In genomic region chr3:133523191-133523590, GRCm38 (mm10) we compare ENCODE assay signal across 25 mouse cellular contexts. TPM values are rescaled to one million over a fixed set of nuclear protein-coding genes. Genes with fewer than 3 reads are reported as not detected.
DNase-seq lines count a peak whose midpoint lies in the region; ATAC-seq and TF ChIP-seq lines count a peak whose summit lies in the region.
"Had no signal": no experiment of that assay in that cellular context is flagged by ENCODE, and none has a peak within 500 bp of the region (broad histone marks: within the 10 kb centered on the region; RNA-seq: fewer than 3 reads in every experiment).

No protein-coding gene starts in this region.

- no peak for TF ChIP-seq CTCF in gastrocnemius, adult 2 months (IDR thresholded peaks at IDR 0.05)
- TF ChIP-seq CTCF in G1E (IDR thresholded peaks at IDR 0.05; ENCODE audit: low read depth, low read length): no peak

- no peaks in the 10 kb centered on the region for H3K9me3 ChIP-seq in G1E (replicated peaks)
- H3K9me3 ChIP-seq: forebrain, embryonic 10.5 days; forebrain, embryonic 13.5 days; heart, embryonic 12.5 days; heart, embryonic 15.5 days; hindbrain, embryonic 12.5 days; hindbrain, embryonic 15.5 days had no signal

- ATAC-seq in G1E (ENCODE audit: extremely low read depth, insufficient number of reproducible peaks, low FRiP score, poor library complexity, severe bottlenecking): peak; percentile 90
- ATAC-seq in megakaryocyte-erythroid progenitor cell, adult 5-6 weeks (replicated peaks; ENCODE audit: low FRiP score, low TSS enrichment, poor library complexity, severe bottlenecking): 0 out of 2 replicates have a peak, but pooled peaks have one; percentile 49
- ATAC-seq: activated CD4-positive, CD25-positive, alpha-beta regulatory T cell, adult 4 months; CD4-positive, CD25-positive, alpha-beta regulatory T cell, adult 4 months; forebrain, embryonic 13.5 days; forebrain, embryonic 16.5 days; intestine, postnatal 0 days had no signal

- peaks cover 53% of the 10 kb centered on the region for H3K4me1 ChIP-seq in G1E (ENCODE audit: insufficient read depth, low read depth, low read length)
- H3K4me1 ChIP-seq: forebrain, embryonic 10.5 days; forebrain, embryonic 13.5 days; hindbrain, embryonic 12.5 days; hindbrain, embryonic 15.5 days had no signal

- H3K27me3 ChIP-seq in G1E (ENCODE audit: insufficient read depth, low read length): no peaks in the 10 kb centered on the region
- H3K27me3 ChIP-seq: forebrain, embryonic 13.5 days; heart, embryonic 12.5 days; heart, embryonic 15.5 days; hindbrain, embryonic 12.5 days; hindbrain, embryonic 15.5 days had no signal

- intact Hi-C loops in gastrocnemius, adult 2 months (cut with DNase I): no loop called here
- intact Hi-C loops in gastrocnemius, postnatal 36 days (cut with DNase I): no loop called here

- no peak overlapping the region for H3K4me3 ChIP-seq in gastrocnemius, adult 2 months
- no peak overlapping the region for H3K4me3 ChIP-seq in G1E (ENCODE audit: low read depth, low read length)
- H3K4me3 ChIP-seq: forebrain, embryonic 10.5 days; forebrain, embryonic 13.5 days; heart, embryonic 12.5 days; heart, embryonic 15.5 days; hindbrain, embryonic 12.5 days; hindbrain, embryonic 15.5 days had no signal

- DNase-seq in gastrocnemius, adult 2 months: no peak
- DNase-seq in gastrocnemius, postnatal 36 days: no peak
- peak; percentile 46 for DNase-seq in 416B (ENCODE audit: low read depth)
- no peak for DNase-seq in G1E (ENCODE audit: low spot score)
- DNase-seq in ovary, postnatal 14 days (ENCODE audit: low spot score): no peak
- DNase-seq in heart, postnatal 4 days: no peak
- DNase-seq: adrenal gland, adult 8-10 months; adrenal gland, postnatal 25 days; cerebellum, adult 18-20 months; cerebellum, adult 9-10 months; cerebellum, postnatal 14 days; gastrocnemius, postnatal 14 days; heart, postnatal 10 days; heart, postnatal 36 days had no signal

- H3K36me3 ChIP-seq in G1E (replicated peaks): peaks cover 55% of the 10 kb centered on the region
- H3K36me3 ChIP-seq: heart, embryonic 12.5 days; heart, embryonic 15.5 days; hindbrain, embryonic 12.5 days; hindbrain, embryonic 15.5 days had no signal

- H3K27ac ChIP-seq in gastrocnemius, adult 2 months: peak overlapping the region; percentile 72
- H3K27ac ChIP-seq: forebrain, embryonic 10.5 days; forebrain, embryonic 13.5 days; heart, embryonic 15.5 days; hindbrain, embryonic 12.5 days; hindbrain, embryonic 15.5 days had no signal

RNA-seq across cellular contexts. Expression of gene Tet2, which starts 21.7 kb away (rescaled TPM):
- 10 to 100 TPM; 16.4 to 29.2 TPM for total RNA-seq in gastrocnemius, adult 2 months (2021)
- 10 to 100 TPM; 17.1 to 27.5 TPM for total RNA-seq in gastrocnemius, postnatal 36 days (2021)
- 140 and 144 TPM in 2 replicates for total RNA-seq in G1E (2014; fragmentation: Nextera tagmentation)
- total RNA-seq in G1E (2017): 87.0 and 97.1 TPM in 2 replicates
- polyA plus RNA-seq in G1E (2012): 8.3 and 14.8 TPM in 2 replicates
- total RNA-seq in megakaryocyte-erythroid progenitor cell, adult 5-6 weeks (2014; fragmentation: Nextera tagmentation): 35.1 and 38.7 TPM in 2 replicates
- total RNA-seq in megakaryocyte-erythroid progenitor cell, adult 5-6 weeks (2017): 26.5 and 29.9 TPM in 2 replicates
- 10 to 100 TPM; 41.7 to 48.3 TPM for total RNA-seq in heart, postnatal 4 days (2021)
